Mouse (Mus musculus) liver, embryonic 14.5 days (tissue): ENCODE measurements around the gene Bcor. TPM values are rescaled to one million over a fixed set of nuclear protein-coding genes. Genes with fewer than 3 reads are reported as not detected.
A peak's percentile ranks its signal among the peaks of the same experiment; 100 is the strongest.

ENCODE experiments used
- ATAC-seq: fragments of 200-750 bp; cut with Nextera tagmentation; 2 replicates; pipeline ENCODE4 v1.8.0; 2017; ENCODE audit warnings: moderate number of reproducible peaks, mild to moderate bottlenecking, moderate library complexity; ENCODE audit not compliant: insufficient read depth
- DNase-seq, 3 experiments: peaks; one replicate each; pipeline ENCODE4 v3.0.0-alpha.2; 2012 to 2013; ENCODE audit warnings: low read depth in 3 of 3, low spot score in 3 of 3
- H3K27ac ChIP-seq: fragments of 300-500 bp; sonication (generic); 2 replicates; pipeline ENCODE4 v1.5.1; 2014; ENCODE audit warnings: moderate library complexity, mild to moderate bottlenecking, control low read depth, inconsistent platforms
- H3K27me3 ChIP-seq: fragments of 300-500 bp; sonication (generic); 2 replicates; pipeline ENCODE4 v1.6.1; 2014; ENCODE audit warnings: mild to moderate bottlenecking, low read length, moderate library complexity; ENCODE audit not compliant: control insufficient read depth, insufficient read depth
- H3K36me3 ChIP-seq: fragments of 300-500 bp; sonication (generic); replicated peaks from 2 replicates; pipeline ENCODE4 v1.6.1; 2014; ENCODE audit warnings: low read depth; ENCODE audit not compliant: control insufficient read depth, insufficient read depth
- H3K4me1 ChIP-seq, 2 experiments: fragments of 200-500 bp in 1 of 2; fragments of 300-500 bp in 1 of 2; sonication (generic) in 1 of 2; replicated peaks; 2 replicates each; pipeline ENCODE4 v1.6.1; 2012 to 2014; ENCODE audit warnings: antibody characterized with exemption in 1 of 2, inconsistent platforms in 1 of 2, low read length in 1 of 2; ENCODE audit not compliant: control insufficient read depth in 2 of 2, insufficient read depth in 2 of 2
- H3K4me2 ChIP-seq: fragments of 300-500 bp; sonication (generic); 2 replicates; pipeline ENCODE4 v1.6.1; 2014; ENCODE audit warnings: low read depth, mild to moderate bottlenecking, control low read depth, moderate library complexity
- H3K4me3 ChIP-seq, 2 experiments: fragments of 200-500 bp in 1 of 2; fragments of 300-500 bp in 1 of 2; sonication (generic) in 1 of 2; 2 replicates each; pipeline ENCODE4 v1.5.1; 2012 to 2014; ENCODE audit warnings: low read depth in 2 of 2, low read length in 2 of 2, mild to moderate bottlenecking in 2 of 2, control low read depth in 1 of 2, inconsistent platforms in 1 of 2, moderate library complexity in 1 of 2; ENCODE audit not compliant: insufficient read depth in 1 of 2
- H3K9ac ChIP-seq: fragments of 300-500 bp; sonication (generic); replicated peaks from 2 replicates; pipeline ENCODE4 v1.6.1; 2014; ENCODE audit warnings: mild to moderate bottlenecking, control low read depth, moderate library complexity
- H3K9me3 ChIP-seq: fragments of 300-500 bp; sonication (generic); 2 replicates; pipeline ENCODE4 v1.6.1; 2016; ENCODE audit warnings: low read length, mixed read lengths; ENCODE audit not compliant: control insufficient read depth
- CTCF ChIP-seq: IDR thresholded peaks from 2 replicates; pipeline ENCODE4 v1.5.1; 2016; ENCODE audit warnings: antibody characterized with exemption, low read depth, control low read depth
- EP300 ChIP-seq: IDR thresholded peaks from 2 replicates; pipeline ENCODE4 v1.6.1; 2016; ENCODE audit warnings: antibody characterized with exemption, low read depth
- WGBS: fragments of 180-500 bp; shearing (Covaris S2); extraction: QIAGEN DNeasy Blood & Tissue Kit; methylation state at CpG from one replicate; pipeline ENCODE4 v1.1.7; 2014; ENCODE audit not compliant: insufficient replicate concordance; 5-methylcytosine and 5-hydroxymethylcytosine counted together
- polyA plus RNA-seq, 2 experiments: library from polyadenylated mRNA; depleted of rRNA in 1 of 2; stranded (reverse) in 1 of 2; unstranded in 1 of 2; fragments of >200 nt; fragmentation: Nextera tagmentation in 1 of 2; extraction: Ambion mirVana in 1 of 2; gene quantifications; 2 replicates each; pipeline versions ENCODE4 v1.2.1 to v1.2.3; 2012 to 2014

Bcor gene
- polyA plus RNA-seq, 2 experiments, result 4.6 to 4.7 TPM

DNA sequence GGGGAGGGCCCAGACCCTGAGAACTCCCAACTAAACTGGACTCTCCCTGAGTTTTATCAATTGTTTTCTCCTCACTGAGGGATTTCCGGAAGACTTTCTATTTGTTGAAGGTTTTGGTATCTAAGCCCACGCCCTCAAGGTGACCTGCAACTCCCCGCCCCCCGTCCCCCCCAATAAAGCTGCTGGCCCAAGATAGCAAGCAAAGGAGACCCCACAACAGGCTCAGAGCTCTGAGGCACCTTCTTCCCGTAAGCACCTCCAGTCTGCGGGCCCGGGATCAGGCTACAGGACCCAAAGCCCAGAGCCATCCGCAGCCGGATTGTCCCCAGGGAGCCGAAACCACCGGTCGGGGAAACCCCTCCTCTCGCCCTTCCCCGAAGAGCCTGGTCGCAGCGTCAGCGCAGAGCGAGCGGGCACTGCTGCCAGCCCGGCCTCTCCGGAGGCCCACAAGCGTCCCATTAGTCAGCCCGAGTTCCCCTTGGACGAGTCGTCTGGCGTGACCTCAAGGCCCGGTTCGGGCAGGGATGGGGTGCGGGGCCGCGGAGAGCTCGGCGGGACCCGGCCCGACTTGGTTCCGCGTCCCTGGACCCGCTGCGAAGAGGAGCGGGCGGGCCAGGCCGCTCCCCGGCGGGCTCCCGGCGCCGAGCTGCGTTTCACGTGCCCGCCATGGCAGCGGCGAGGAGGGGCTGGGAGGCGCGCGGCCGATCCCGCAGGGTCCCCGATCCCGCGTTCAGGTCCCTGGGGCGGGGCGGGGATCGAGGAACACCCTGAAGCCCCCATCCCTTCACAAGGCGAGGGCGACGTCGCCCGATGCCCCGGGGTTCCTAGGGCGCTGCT lies 73.3 kb downstream of the Bcor start:
- H3K4me3 ChIP-seq, result peak overlapping the region; percentile 51 to 61
- H3K27ac ChIP-seq, result no peak overlapping the region
- 1% methylated on average over 63 of the region's 70 CpGs for WGBS
- no peaks in the 10 kb centered on the region for H3K36me3 ChIP-seq
- peak overlapping the region; percentile 32 for H3K9ac ChIP-seq
- H3K4me2 ChIP-seq, result peak overlapping the region; percentile 79
- H3K4me1 ChIP-seq, result peaks cover 0 to 14% of the 10 kb centered on the region in 2 experiments; a peak in 2 of 4 replicates
- ATAC-seq (peak; percentile 13; the same call in 1 of the 2 replicates), DNase-seq (no peak)
- no peaks in the 10 kb centered on the region for H3K9me3 ChIP-seq
- peaks cover 96% of the 10 kb centered on the region for H3K27me3 ChIP-seq
- TF ChIP-seq EP300 (no peak), CTCF (no peak)

- WGBS, result 3% methylated on average over 10 of the region's 10 CpGs
- H3K27ac ChIP-seq, result no peak overlapping the region
- ATAC-seq (no peak), DNase-seq (no peak)
- H3K9ac ChIP-seq, result no peak overlapping the region
- no peak overlapping the region; a peak in 1 of 4 replicates for H3K4me3 ChIP-seq
- H3K9me3 ChIP-seq, result no peaks in the 10 kb centered on the region
- no peaks in the 10 kb centered on the region for H3K36me3 ChIP-seq
- TF ChIP-seq EP300, result peak; percentile 47; the same call in 1 of the 2 replicates
- TF ChIP-seq CTCF, result no peak
- H3K27me3 ChIP-seq, result peaks cover 96% of the 10 kb centered on the region
- H3K4me1 ChIP-seq, result peaks cover 0 to 16% of the 10 kb centered on the region in 2 experiments; a peak in 2 of 4 replicates
- peak overlapping the region; percentile 79 for H3K4me2 ChIP-seq
Measured at GRCm38 (mm10) chrX:12085949-12086348, 74.2 kb downstream of the Bcor start.

DNA sequence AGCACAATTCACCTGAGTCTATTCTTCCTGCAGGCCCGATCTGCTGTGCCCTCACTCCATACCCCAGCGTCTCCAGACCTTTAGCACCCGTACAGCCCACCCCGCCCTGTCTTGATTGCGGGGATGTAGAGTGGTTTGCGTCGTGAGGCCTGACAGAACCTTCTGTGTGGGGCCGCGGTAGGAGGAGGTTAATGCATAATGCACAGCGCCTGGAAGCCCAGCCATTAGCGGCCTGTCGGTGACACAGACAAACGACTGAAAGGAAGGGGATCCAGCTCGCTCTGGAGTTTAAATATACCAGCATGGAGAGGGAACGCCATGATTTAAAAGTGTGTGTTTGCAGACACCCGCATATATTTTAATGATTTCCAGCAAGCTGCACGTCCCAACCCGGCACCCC lies 74.9 kb downstream of the Bcor start:
- ATAC-seq (no peak), DNase-seq (no peak)
- peaks cover 95% of the 10 kb centered on the region for H3K27me3 ChIP-seq
- no peaks in the 10 kb centered on the region for H3K36me3 ChIP-seq
- H3K4me1 ChIP-seq, result peaks cover 0 to 16% of the 10 kb centered on the region in 2 experiments; a peak in 2 of 4 replicates
- H3K4me2 ChIP-seq, result peak overlapping the region; percentile 15; the same call in 1 of the 2 replicates
- H3K27ac ChIP-seq, result no peak overlapping the region
- no peaks in the 10 kb centered on the region for H3K9me3 ChIP-seq
- H3K9ac ChIP-seq, result no peak overlapping the region
- WGBS, result 8% methylated on average over 18 of the region's 18 CpGs
- TF ChIP-seq CTCF (no peak), EP300 (no peak)
- H3K4me3 ChIP-seq, result no peak overlapping the region

- no peak for ATAC-seq
- no peaks in the 10 kb centered on the region for H3K36me3 ChIP-seq
- TF ChIP-seq EP300 (no peak), CTCF (no peak)
- peaks cover 92% of the 10 kb centered on the region for H3K27me3 ChIP-seq
- WGBS, result 45% methylated on average over 4 of the region's 4 CpGs
- no peak overlapping the region for H3K4me3 ChIP-seq
- H3K4me1 ChIP-seq, result peaks cover 0 to 16% of the 10 kb centered on the region in 2 experiments; a peak in 2 of 4 replicates
- H3K9me3 ChIP-seq, result no peaks in the 10 kb centered on the region
- no peak overlapping the region for H3K4me2 ChIP-seq
- no peak for DNase-seq
- H3K27ac ChIP-seq, result no peak overlapping the region
- H3K9ac ChIP-seq, result no peak overlapping the region
Measured at GRCm38 (mm10) chrX:12084698-12085097, 75.5 kb downstream of the Bcor start.

- Histone ChIP-seq H3K4me2 (no peak overlapping the region), H3K27ac (no peak overlapping the region), H3K9ac (no peak overlapping the region), H3K4me1 (peaks cover 0 to 13% of the 10 kb centered on the region in 2 experiments; a peak in 2 of 4 replicates), H3K36me3 (no peaks in the 10 kb centered on the region), H3K9me3 (no peaks in the 10 kb centered on the region), H3K27me3 (peaks cover 88% of the 10 kb centered on the region), H3K4me3 (no peak overlapping the region)
- no peak for TF ChIP-seq EP300
- no peak for TF ChIP-seq CTCF
- ATAC-seq, result no peak
- DNase-seq, result no peak
- 38% methylated on average over 10 of the region's 10 CpGs for WGBS
Measured at GRCm38 (mm10) chrX:12083631-12084030, 76.5 kb downstream of the Bcor start.
